Mouse (Mus musculus): ENCODE results near the gene Larp7. TPM values are rescaled to one million over a fixed set of nuclear protein-coding genes. Genes with fewer than 3 reads are reported as not detected.
A peak's percentile ranks its signal among the peaks of the same experiment; 100 is the strongest.

Gene Larp7
- polyA plus RNA-seq, 1 experiment from 2014 or later, result 36.7 TPM

GRCm38 (mm10) chr3:127498197-127498741 is 54.9 kb downstream of the Larp7 start:
- Histone ChIP-seq H3K4me3 (ENCODE audit: low read depth, low read length) (peak overlapping the region; percentile 61), H3K4me2 (ENCODE audit: low read length) (peak overlapping the region; percentile 99), H3K27ac (ENCODE audit: low read depth, low read length) (no peak overlapping the region), H3K27me3 (replicated peaks; ENCODE audit: control insufficient read depth, insufficient read depth, low read length) (no peaks in the 10 kb centered on the region; the same call in 1 of the 2 replicates), H3K9ac (ENCODE audit: low read length) (peak overlapping the region; percentile 92), H3K36me3 (ENCODE audit: control insufficient read depth, insufficient read depth, low read length) (no peaks in the 10 kb centered on the region), H3K4me1 (ENCODE audit: control insufficient read depth, insufficient read depth, low read length) (peaks cover 6% of the 10 kb centered on the region; the same call in 1 of the 2 replicates), H3K9me3 (replicated peaks; ENCODE audit: control insufficient read depth, low read length) (no peaks in the 10 kb centered on the region)
- peak; percentile 67 for DNase-seq (ENCODE audit: low spot score)
- peak; percentile 86 for ATAC-seq
- WGBS, result under 1% methylated on average over 23 of the region's 23 CpGs

GRCm38 (mm10) chr3:127492663-127493062 is 60.5 kb downstream of the Larp7 start:
- ATAC-seq (no peak), DNase-seq (ENCODE audit: low spot score) (no peak)
- Histone ChIP-seq H3K27ac (ENCODE audit: low read depth, low read length) (no peak overlapping the region), H3K36me3 (ENCODE audit: control insufficient read depth, insufficient read depth, low read length) (no peaks in the 10 kb centered on the region), H3K9me3 (replicated peaks; ENCODE audit: control insufficient read depth, low read length) (no peaks in the 10 kb centered on the region), H3K4me1 (ENCODE audit: control insufficient read depth, insufficient read depth, low read length) (peaks cover under 1% of the 10 kb centered on the region; the same call in 1 of the 2 replicates), H3K4me2 (ENCODE audit: low read length) (no peak overlapping the region), H3K4me3 (ENCODE audit: low read depth, low read length) (no peak overlapping the region), H3K27me3 (replicated peaks; ENCODE audit: control insufficient read depth, insufficient read depth, low read length) (no peaks in the 10 kb centered on the region), H3K9ac (ENCODE audit: low read length) (no peak overlapping the region)
- 89% methylated on average over 3 of the region's 3 CpGs for WGBS

DNA sequence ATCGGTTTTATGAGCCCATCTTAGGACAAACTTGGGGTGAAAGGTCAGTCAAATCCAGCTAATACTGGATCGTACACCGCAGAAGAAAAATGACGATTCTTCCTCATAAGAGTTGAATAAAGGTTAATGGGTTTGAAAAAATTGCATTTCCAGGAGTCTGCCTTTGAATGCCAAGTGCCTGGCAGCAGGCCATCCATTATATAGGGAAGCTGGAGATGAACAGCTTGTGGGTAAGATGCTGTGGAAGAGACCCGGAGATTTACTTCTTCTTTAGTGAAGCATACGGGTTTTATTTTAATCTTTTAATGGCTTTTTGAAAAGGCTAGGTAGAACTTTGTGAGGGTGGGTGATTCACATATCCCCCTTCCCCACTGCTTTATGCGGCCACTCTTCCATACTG is 65.8 kb downstream of the Larp7 start:
- Histone ChIP-seq H3K36me3 (ENCODE audit: control insufficient read depth, insufficient read depth, low read length) (no peaks in the 10 kb centered on the region), H3K9ac (ENCODE audit: low read length) (no peak overlapping the region), H3K4me2 (ENCODE audit: low read length) (no peak overlapping the region), H3K27ac (ENCODE audit: low read depth, low read length) (no peak overlapping the region), H3K9me3 (replicated peaks; ENCODE audit: control insufficient read depth, low read length) (no peaks in the 10 kb centered on the region), H3K4me1 (ENCODE audit: control insufficient read depth, insufficient read depth, low read length) (peaks cover 6% of the 10 kb centered on the region; the same call in 1 of the 2 replicates), H3K4me3 (ENCODE audit: low read depth, low read length) (no peak overlapping the region), H3K27me3 (replicated peaks; ENCODE audit: control insufficient read depth, insufficient read depth, low read length) (no peaks in the 10 kb centered on the region)
- peak; percentile 74 for DNase-seq (ENCODE audit: low spot score)
- WGBS, result 30% methylated on average over 7 of the region's 7 CpGs
- peak; percentile 56; the same call in 1 of the 2 replicates for ATAC-seq

MicroRNA genes within 50 kb of the gene (microRNA counts, 519-probe panel; counts per million panel counts)
- microRNA mmu-miR-302a, result not detected
- not detected for microRNA mmu-miR-302b
- not detected for microRNA mmu-miR-302c
- microRNA mmu-miR-302d, result 2,368 counts per million, percentile 10 among the panel's probes with 10 or more counts
- microRNA mmu-miR-367, result not detected

Small RNA genes within 50 kb of the gene (microRNA-seq; reads per million reads assigned to microRNA genes)
- gene Mir302a, result 152 reads per million, percentile 62 among the genes with 10 or more reads in this experiment
- 54.7 reads per million, percentile 50 among the genes with 10 or more reads in this experiment for gene Mir302b
- 13.6 reads per million, percentile 35 among the genes with 10 or more reads in this experiment for gene Mir302c
- gene Mir302d, result 109 reads per million, percentile 58 among the genes with 10 or more reads in this experiment
- gene Mir367, result not detected

Other genes starting within 250 kb of the Larp7 start
- gene Ank2, start 54.0 kb downstream of the Larp7 start, polyA plus RNA-seq (2014; fragmentation: Nextera tagmentation; extraction: Ambion mirVana), result 61.8 and 116 TPM in 2 replicates
- gene Zgrf1, start 140 bp upstream of the Larp7 start, polyA plus RNA-seq (2014; fragmentation: Nextera tagmentation; extraction: Ambion mirVana), result 4.0 and 4.1 TPM in 2 replicates
- 80.6 and 88.7 TPM in 2 replicates for gene Neurog2, start 79.8 kb upstream of the Larp7 start, polyA plus RNA-seq (2014; fragmentation: Nextera tagmentation; extraction: Ambion mirVana)
- 0.93 and 1.1 TPM in 2 replicates for gene Alpk1, start 227.2 kb upstream of the Larp7 start, polyA plus RNA-seq (2014; fragmentation: Nextera tagmentation; extraction: Ambion mirVana)
- 6.2 and 6.7 TPM in 2 replicates for gene Tifa, start 236.5 kb upstream of the Larp7 start, polyA plus RNA-seq (2014; fragmentation: Nextera tagmentation; extraction: Ambion mirVana)